Comparison of ENCODE assay signal across 10 mouse cellular contexts in genomic region chr7:35948794-35949193, GRCm38 (mm10).
DNase-seq lines count a peak whose midpoint lies in the region; ATAC-seq and TF ChIP-seq lines count a peak whose summit lies in the region.
"Had no signal": no experiment of that assay in that cellular context is flagged by ENCODE, and none has a peak within 500 bp of the region (broad histone marks: within the 10 kb centered on the region; RNA-seq: fewer than 3 reads in every experiment).

No protein-coding gene starts in this region.

- peaks cover 10% of the 10 kb centered on the region; the same call in 1 of the 2 replicates for H3K4me1 ChIP-seq in lung, embryonic 15.5 days
- peaks cover 7% of the 10 kb centered on the region; the same call in 1 of the 2 replicates for H3K4me1 ChIP-seq in forebrain, embryonic 11.5 days (replicated peaks; ENCODE audit: control insufficient read depth, insufficient read depth, low read length)
- H3K4me1 ChIP-seq in midbrain, postnatal 0 days (ENCODE audit: insufficient read depth, low read length): 0 out of 2 replicates have a peak, but pooled peaks cover 2% of the 10 kb centered on the region

- no peaks in the 10 kb centered on the region for H3K27me3 ChIP-seq in lung, embryonic 15.5 days
- no peaks in the 10 kb centered on the region for H3K27me3 ChIP-seq in forebrain, embryonic 11.5 days (ENCODE audit: control insufficient read depth, insufficient read depth, low read length)
- H3K27me3 ChIP-seq in midbrain, postnatal 0 days (ENCODE audit: insufficient read depth, low read length): no peaks in the 10 kb centered on the region

- peak overlapping the region; percentile 87 for H3K27ac ChIP-seq in lung, embryonic 15.5 days
- no peak overlapping the region for H3K27ac ChIP-seq in forebrain, embryonic 11.5 days (ENCODE audit: low read depth, low read length)
- H3K27ac ChIP-seq in midbrain, postnatal 0 days (ENCODE audit: low read depth, low read length): no peak overlapping the region
- H3K27ac ChIP-seq in left cerebral cortex, adult 2 months: no peak overlapping the region

- H3K9me3 ChIP-seq in lung, embryonic 15.5 days: no peaks in the 10 kb centered on the region
- no peaks in the 10 kb centered on the region for H3K9me3 ChIP-seq in forebrain, embryonic 11.5 days (ENCODE audit: control insufficient read depth, low read length)
- H3K9me3 ChIP-seq in midbrain, postnatal 0 days (ENCODE audit: low read length): no peaks in the 10 kb centered on the region

- no peaks in the 10 kb centered on the region for H3K36me3 ChIP-seq in lung, embryonic 15.5 days
- no peaks in the 10 kb centered on the region for H3K36me3 ChIP-seq in forebrain, embryonic 11.5 days (ENCODE audit: control insufficient read depth, insufficient read depth, low read length)
- no peaks in the 10 kb centered on the region for H3K36me3 ChIP-seq in midbrain, postnatal 0 days (ENCODE audit: insufficient read depth, low read length)

- no peak for DNase-seq in lung, adult 18-20 months
- no peak for DNase-seq in forebrain, embryonic 11.5 days (ENCODE audit: low spot score)
- DNase-seq in hindlimb bud, embryonic 11.5 days (ENCODE audit: extremely low spot score, low read depth, low spot score): peak; percentile 14
- DNase-seq in midbrain, postnatal 0 days (ENCODE audit: low spot score): no peak
- DNase-seq in layer of hippocampus, adult 11-12 months (ENCODE audit: low spot score): no peak
- no peak for DNase-seq in adrenal gland, postnatal 25 days
- no peak for DNase-seq in left cerebral cortex, adult 2 months (ENCODE audit: extremely low spot score in 1 of 2, low spot score in 2 of 2)
- DNase-seq: left cerebral cortex, postnatal 4 days; thymus, postnatal 25 days had no signal

- ATAC-seq in lung, embryonic 15.5 days (ENCODE audit: borderline replicate concordance, extremely low read depth, low FRiP score, low TSS enrichment): peak; percentile 58; the same call in 1 of the 2 replicates
- no peak for ATAC-seq in forebrain, embryonic 11.5 days (replicated peaks; ENCODE audit: low FRiP score)
- ATAC-seq in midbrain, postnatal 0 days (ENCODE audit: low FRiP score): no peak

- peak overlapping the region; percentile 39 for H3K4me2 ChIP-seq in lung, embryonic 15.5 days
- peak overlapping the region; percentile 40; the same call in 1 of the 2 replicates for H3K4me2 ChIP-seq in forebrain, embryonic 11.5 days (ENCODE audit: low read depth, low read length, severe bottlenecking)
- H3K4me2 ChIP-seq in midbrain, postnatal 0 days (ENCODE audit: low read depth, low read length, poor library complexity, severe bottlenecking): peak overlapping the region; percentile 36

- H3K9ac ChIP-seq in lung, embryonic 15.5 days: no peak overlapping the region
- H3K9ac ChIP-seq in forebrain, embryonic 11.5 days (ENCODE audit: low read length): no peak overlapping the region
- H3K9ac ChIP-seq in midbrain, postnatal 0 days (replicated peaks; ENCODE audit: low read length, poor library complexity, severe bottlenecking): no peak overlapping the region

- 12% methylated on average over 6 of the region's 6 CpGs for WGBS in lung, embryonic 15.5 days
- 3% methylated on average over 6 of the region's 6 CpGs for WGBS in forebrain, embryonic 11.5 days
- 19% methylated on average over 6 of the region's 6 CpGs for WGBS in midbrain, postnatal 0 days

- no peak for TF ChIP-seq CTCF in midbrain, postnatal 0 days (IDR thresholded peaks at IDR 0.05)
- no peak for TF ChIP-seq CTCF in left cerebral cortex, adult 2 months (IDR thresholded peaks at IDR 0.05)

- intact Hi-C loops in left cerebral cortex, adult 2 months (cut with DNase I): no loop called here

- H3K4me3 ChIP-seq in lung, embryonic 15.5 days: no peak overlapping the region
- H3K4me3 ChIP-seq in forebrain, embryonic 11.5 days (ENCODE audit: low read depth, low read length): no peak overlapping the region
- no peak overlapping the region for H3K4me3 ChIP-seq in midbrain, postnatal 0 days (ENCODE audit: low read depth, low read length)
- no peak overlapping the region for H3K4me3 ChIP-seq in left cerebral cortex, adult 2 months
